Mouse (Mus musculus) thymus, postnatal 25 days (tissue): ENCODE measurements around the gene Rhox3e.
"Not testable (repeated sequence)": the region's sequence is repeated elsewhere in the genome, so short reads cannot be mapped to it uniquely, and the experiment has no call there.

ENCODE experiments used
- DNase-seq: peaks from one replicate; pipeline ENCODE4 v3.0.0; 2022

The Rhox3e gene

DNA sequence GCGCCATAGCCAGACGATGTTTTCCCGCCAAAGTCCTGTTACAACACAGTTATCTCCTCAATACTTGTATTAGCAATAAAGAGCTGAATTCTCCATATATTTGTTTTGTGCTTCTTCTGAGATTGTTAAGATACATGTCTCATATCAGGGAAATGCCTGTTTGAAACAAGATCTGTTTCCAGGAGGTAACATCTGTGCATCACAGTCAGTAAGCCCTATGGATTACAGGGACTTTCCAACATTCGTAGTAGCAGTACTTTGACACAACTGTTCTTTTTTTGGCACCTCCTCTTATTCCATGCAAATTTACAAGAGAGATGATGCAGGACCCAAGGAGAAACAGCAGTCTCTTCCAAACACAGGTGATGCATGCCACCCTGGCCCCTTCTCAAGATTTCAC is at the start of gene Rhox3e:
Rhox3e (plus strand) TSS at position 301 of the 400 bp plus-strand sequence.
- not testable (repeated sequence) for DNase-seq

DNA sequence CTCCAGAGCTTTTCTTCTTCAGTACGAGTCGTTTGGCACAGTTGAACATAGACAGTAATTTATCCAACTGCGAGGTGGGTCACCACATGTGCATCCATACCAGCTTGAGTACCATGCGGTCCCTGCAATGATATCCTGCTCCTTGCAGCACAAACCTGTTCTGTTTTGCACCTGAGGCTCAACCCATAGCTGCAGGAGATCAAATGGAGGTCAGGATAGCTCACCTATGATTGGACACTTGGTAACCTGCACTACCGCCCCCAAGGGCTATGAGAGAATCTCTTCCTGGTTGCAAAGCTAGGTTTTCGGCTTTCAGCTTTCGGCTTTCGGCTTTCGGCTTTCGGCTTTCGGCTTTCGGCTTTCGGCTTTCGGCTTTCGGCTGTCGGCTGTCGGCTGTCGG is 27.8 kb upstream of the Rhox3e start, which contains the start of gene Rhox4d:
Rhox4d (plus strand) TSS at position 301 of the 400 bp plus-strand sequence.
- DNase-seq: not testable (repeated sequence)

DNA sequence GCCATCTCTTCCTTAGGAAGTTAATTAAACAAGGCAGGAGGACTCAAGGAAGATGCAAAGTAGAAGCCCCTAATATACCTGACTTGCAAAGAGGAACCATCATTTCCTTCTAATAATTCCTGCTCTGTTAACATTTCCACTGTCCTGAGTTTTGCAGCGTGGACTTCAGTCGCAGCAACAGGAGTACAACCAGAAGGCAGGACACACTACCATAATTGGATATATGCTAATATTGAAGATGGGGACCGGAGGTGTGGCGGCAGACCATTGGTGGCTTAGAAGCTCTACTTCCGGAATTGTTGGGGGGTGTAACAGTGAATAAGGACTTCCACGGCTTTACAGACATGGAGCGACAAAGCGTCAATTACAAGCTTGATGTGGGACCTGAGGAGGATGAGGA is 11.7 kb upstream of the Rhox3e start, which contains the start of gene Rhox2e:
Rhox2e (plus strand) TSS at position 301 of the 400 bp plus-strand sequence.
- not testable (repeated sequence) for DNase-seq

DNA sequence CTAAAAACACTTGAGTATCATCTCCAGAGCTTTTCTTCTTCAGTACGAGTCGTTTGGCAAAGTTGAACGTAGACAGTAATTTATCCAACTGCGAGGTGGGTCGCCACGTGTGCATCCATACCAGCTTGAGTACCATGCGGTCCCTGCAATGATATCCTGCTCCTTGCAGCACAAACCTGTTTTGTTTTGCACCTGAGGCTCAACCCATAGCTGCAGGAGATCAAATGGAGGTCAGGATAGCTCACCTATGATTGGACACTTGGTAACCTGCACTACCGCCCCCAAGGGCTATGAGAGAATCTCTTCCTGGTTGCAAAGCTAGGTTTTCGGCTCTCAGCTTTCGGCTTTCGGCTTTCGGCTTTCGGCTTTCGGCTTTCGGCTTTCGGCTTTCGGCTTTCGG is 15.3 kb downstream of the Rhox3e start, which contains the start of gene Rhox4e:
Rhox4e (plus strand) TSS at position 301 of the 400 bp plus-strand sequence.
- DNase-seq: not testable (repeated sequence)

DNA sequence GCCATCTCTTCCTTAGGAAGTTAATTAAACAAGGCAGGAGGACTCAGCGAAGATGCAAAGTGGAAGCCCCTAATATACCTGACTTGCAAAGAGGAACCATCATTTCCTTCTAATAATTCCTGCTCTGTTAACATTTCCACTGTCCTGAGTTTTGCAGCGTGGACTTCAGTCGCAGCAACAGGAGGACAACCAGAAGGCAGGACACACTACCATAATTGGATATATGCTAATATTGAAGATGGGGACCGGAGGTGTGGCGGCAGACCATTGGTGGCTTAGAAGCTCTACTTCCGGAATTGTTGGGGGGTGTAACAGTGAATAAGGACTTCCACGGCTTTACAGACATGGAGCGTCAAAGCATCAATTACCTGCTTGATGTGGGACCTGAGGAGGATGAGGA is 29.3 kb downstream of the Rhox3e start, which contains the start of gene Rhox2f:
Rhox2f (plus strand) TSS at position 301 of the 400 bp plus-strand sequence.
- not testable (repeated sequence) for DNase-seq

DNA sequence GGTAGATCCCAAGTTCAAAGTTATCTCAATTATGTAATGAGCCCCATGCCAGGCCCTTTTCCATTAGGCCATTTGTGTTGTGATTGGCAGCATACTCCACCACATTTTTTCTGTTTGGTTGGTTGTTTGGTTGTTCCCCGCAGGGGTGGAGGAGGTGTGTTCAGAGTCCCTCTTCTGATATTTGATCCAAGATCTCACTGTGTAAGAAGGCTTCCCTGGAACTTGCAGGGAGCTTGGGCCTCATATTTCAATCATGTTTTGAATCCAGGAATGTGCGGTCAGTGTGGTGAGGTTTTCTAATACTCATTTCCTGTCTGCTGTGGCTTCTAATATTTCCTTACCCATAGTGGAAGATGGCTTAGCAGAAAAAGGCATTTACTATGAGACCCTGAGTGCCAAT is 30.8 kb downstream of the Rhox3e start:
- not testable (repeated sequence) for DNase-seq

DNA sequence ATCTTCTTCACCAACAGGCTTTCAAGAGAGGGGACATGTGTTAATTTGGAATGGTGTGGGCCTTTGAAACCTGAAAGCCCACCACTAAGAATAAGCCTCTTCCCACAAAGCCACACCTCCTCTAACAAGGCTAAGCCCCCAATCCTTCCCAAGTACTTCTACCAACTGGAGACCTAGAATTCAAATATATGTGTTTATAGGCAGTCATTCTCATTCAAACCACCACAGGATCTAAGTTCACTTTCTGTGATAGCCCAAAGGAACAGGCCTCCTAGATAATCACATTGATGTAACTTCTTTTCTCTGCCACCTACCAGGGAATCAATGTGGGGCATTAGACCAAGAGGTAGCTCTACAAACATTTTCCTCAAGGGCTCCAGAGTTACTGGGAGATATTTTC is 38.9 kb downstream of the Rhox3e start, which contains the start of gene Rhox3f:
Rhox3f (plus strand) TSS at position 301 of the 400 bp plus-strand sequence.
- DNase-seq: not testable (repeated sequence)
